Mouse (Mus musculus): ENCODE results near the gene Neurl1b. TPM values are rescaled to one million over a fixed set of nuclear protein-coding genes. Genes with fewer than 3 reads are reported as not detected.
A peak's percentile ranks its signal among the peaks of the same experiment; 100 is the strongest.

The Neurl1b gene
- polyA plus RNA-seq, 1 experiment from 2014 or later = 0.06 TPM

- Histone ChIP-seq H3K36me3 (no peaks in the 10 kb centered on the region), H3K4me2 (no peak overlapping the region), H3K9me3 (replicated peaks) (no peaks in the 10 kb centered on the region), H3K9ac (no peak overlapping the region), H3K4me3 (no peak overlapping the region), H3K4me1 (peaks cover 29% of the 10 kb centered on the region), H3K27me3 (replicated peaks) (peaks cover 86% of the 10 kb centered on the region), H3K27ac (no peak overlapping the region)
- WGBS (ENCODE audit: insufficient replicate concordance) = 35% methylated on average over 5 of the region's 5 CpGs
- ATAC-seq = no peak
Observed at GRCm38 (mm10) chr17:26412967-26413366, 1.7 kb upstream of the Neurl1b start.

GRCm38 (mm10) chr17:26414184-26414522 lies 476 bp upstream of the Neurl1b start:
- 0 out of 2 replicates have a peak, but pooled peaks have one; percentile 10 for ATAC-seq
- peak overlapping the region; percentile 60 for H3K4me3 ChIP-seq
- H3K9me3 ChIP-seq (replicated peaks) = no peaks in the 10 kb centered on the region
- H3K9ac ChIP-seq = peak overlapping the region; percentile 31; the same call in 1 of the 2 replicates
- H3K27ac ChIP-seq = no peak overlapping the region
- H3K36me3 ChIP-seq = no peaks in the 10 kb centered on the region
- H3K4me1 ChIP-seq = peaks cover 29% of the 10 kb centered on the region
- peaks cover 96% of the 10 kb centered on the region for H3K27me3 ChIP-seq (replicated peaks)
- peak overlapping the region; percentile 92 for H3K4me2 ChIP-seq
- WGBS (ENCODE audit: insufficient replicate concordance) = 9% methylated on average over 5 of the region's 5 CpGs

GRCm38 (mm10) chr17:26415355-26415865 lies 781 bp downstream of the Neurl1b start:
- no peak for ATAC-seq
- H3K9ac ChIP-seq = no peak overlapping the region; the same call in 1 of the 2 replicates
- H3K4me3 ChIP-seq = peak overlapping the region; percentile 60
- H3K27ac ChIP-seq = no peak overlapping the region
- H3K27me3 ChIP-seq (replicated peaks) = peaks cover 95% of the 10 kb centered on the region
- WGBS (ENCODE audit: insufficient replicate concordance) = 8% methylated on average over 27 of the region's 27 CpGs
- H3K4me1 ChIP-seq = peaks cover 29% of the 10 kb centered on the region
- no peaks in the 10 kb centered on the region for H3K9me3 ChIP-seq (replicated peaks)
- H3K36me3 ChIP-seq = no peaks in the 10 kb centered on the region
- H3K4me2 ChIP-seq = peak overlapping the region; percentile 92

- 44% methylated on average over 3 of the region's 3 CpGs for WGBS (ENCODE audit: insufficient replicate concordance)
Observed at GRCm38 (mm10) chr17:26416141-26416540, 1.5 kb downstream of the Neurl1b start.

GRCm38 (mm10) chr17:26417770-26418421 lies 3.3 kb downstream of the Neurl1b start:
- Histone ChIP-seq H3K27me3 (replicated peaks) (peaks cover 78% of the 10 kb centered on the region), H3K4me1 (peaks cover 26% of the 10 kb centered on the region)
- 58% methylated on average over 6 of the region's 6 CpGs for WGBS (ENCODE audit: insufficient replicate concordance)

More at GRCm38 (mm10) chr17:26416141-26416540, 1.5 kb downstream of the Neurl1b start:
- H3K9me3 ChIP-seq (replicated peaks) = no peaks in the 10 kb centered on the region
- H3K9ac ChIP-seq = no peak overlapping the region
- peaks cover 29% of the 10 kb centered on the region for H3K4me1 ChIP-seq
- no peak overlapping the region for H3K4me2 ChIP-seq
- no peak overlapping the region for H3K27ac ChIP-seq
- peaks cover 93% of the 10 kb centered on the region for H3K27me3 ChIP-seq (replicated peaks)
- no peak for ATAC-seq
- H3K36me3 ChIP-seq = no peaks in the 10 kb centered on the region
- no peak overlapping the region for H3K4me3 ChIP-seq

GRCm38 (mm10) chr17:26420491-26421247 lies 6.0 kb downstream of the Neurl1b start:
- no peaks in the 10 kb centered on the region for H3K9me3 ChIP-seq (replicated peaks)
- no peak overlapping the region for H3K4me3 ChIP-seq
- no peak overlapping the region for H3K4me2 ChIP-seq
- H3K4me1 ChIP-seq = peaks cover 13% of the 10 kb centered on the region
- peaks cover 77% of the 10 kb centered on the region for H3K27me3 ChIP-seq (replicated peaks)
- no peak overlapping the region for H3K9ac ChIP-seq
- no peak overlapping the region for H3K27ac ChIP-seq
- 0 out of 2 replicates have a peak, but pooled peaks have one; percentile 5 for ATAC-seq
- H3K36me3 ChIP-seq = no peaks in the 10 kb centered on the region
- WGBS (ENCODE audit: insufficient replicate concordance) = 54% methylated on average over 7 of the region's 7 CpGs

More at GRCm38 (mm10) chr17:26417770-26418421, 3.3 kb downstream of the Neurl1b start:
- H3K4me3 ChIP-seq = no peak overlapping the region
- H3K9me3 ChIP-seq (replicated peaks) = no peaks in the 10 kb centered on the region
- no peak overlapping the region for H3K27ac ChIP-seq
- H3K4me2 ChIP-seq = no peak overlapping the region
- no peak overlapping the region for H3K9ac ChIP-seq
- H3K36me3 ChIP-seq = no peaks in the 10 kb centered on the region
- ATAC-seq = no peak

- peaks cover 15% of the 10 kb centered on the region for H3K4me1 ChIP-seq
- ATAC-seq = no peak
- peaks cover 74% of the 10 kb centered on the region for H3K27me3 ChIP-seq (replicated peaks)
Observed at GRCm38 (mm10) chr17:26421561-26421960, 6.9 kb downstream of the Neurl1b start.

GRCm38 (mm10) chr17:26422390-26422789 lies 7.8 kb downstream of the Neurl1b start:
- H3K27ac ChIP-seq = no peak overlapping the region
- no peaks in the 10 kb centered on the region for H3K36me3 ChIP-seq
- H3K4me3 ChIP-seq = no peak overlapping the region
- no peak overlapping the region for H3K4me2 ChIP-seq
- H3K9me3 ChIP-seq (replicated peaks) = no peaks in the 10 kb centered on the region
- peaks cover 15% of the 10 kb centered on the region for H3K4me1 ChIP-seq
- 64% methylated on average over 6 of the region's 6 CpGs for WGBS (ENCODE audit: insufficient replicate concordance)
- H3K9ac ChIP-seq = no peak overlapping the region
- ATAC-seq = no peak
- H3K27me3 ChIP-seq (replicated peaks) = peaks cover 72% of the 10 kb centered on the region

More at GRCm38 (mm10) chr17:26421561-26421960, 6.9 kb downstream of the Neurl1b start:
- 38% methylated on average over 3 of the region's 3 CpGs for WGBS (ENCODE audit: insufficient replicate concordance)
- H3K27ac ChIP-seq = no peak overlapping the region
- no peak overlapping the region for H3K9ac ChIP-seq
- H3K36me3 ChIP-seq = no peaks in the 10 kb centered on the region
- no peak overlapping the region for H3K4me3 ChIP-seq
- H3K4me2 ChIP-seq = no peak overlapping the region
- no peaks in the 10 kb centered on the region for H3K9me3 ChIP-seq (replicated peaks)

GRCm38 (mm10) chr17:26423967-26424641 lies 9.5 kb downstream of the Neurl1b start:
- H3K27me3 ChIP-seq (replicated peaks) = peaks cover 65% of the 10 kb centered on the region
- 20% methylated on average over 11 of the region's 11 CpGs for WGBS (ENCODE audit: insufficient replicate concordance)
- H3K4me3 ChIP-seq = no peak overlapping the region
- H3K4me1 ChIP-seq = peaks cover 15% of the 10 kb centered on the region
- no peak for ATAC-seq
- H3K27ac ChIP-seq = no peak overlapping the region
- no peaks in the 10 kb centered on the region for H3K9me3 ChIP-seq (replicated peaks)
- H3K36me3 ChIP-seq = no peaks in the 10 kb centered on the region
- H3K9ac ChIP-seq = no peak overlapping the region
- H3K4me2 ChIP-seq = no peak overlapping the region

- no peak overlapping the region for H3K4me2 ChIP-seq
Observed at GRCm38 (mm10) chr17:26424973-26425735, 10.5 kb downstream of the Neurl1b start.

GRCm38 (mm10) chr17:26433295-26433694 lies 18.7 kb downstream of the Neurl1b start:
- Histone ChIP-seq H3K27ac (no peak overlapping the region), H3K9me3 (replicated peaks) (no peaks in the 10 kb centered on the region), H3K36me3 (no peaks in the 10 kb centered on the region), H3K4me3 (no peak overlapping the region), H3K27me3 (replicated peaks) (peaks cover 90% of the 10 kb centered on the region), H3K4me2 (no peak overlapping the region), H3K9ac (no peak overlapping the region), H3K4me1 (no peaks in the 10 kb centered on the region)
- no peak for ATAC-seq
- WGBS (ENCODE audit: insufficient replicate concordance) = 45% methylated on average over 11 of the region's 11 CpGs

More at GRCm38 (mm10) chr17:26424973-26425735, 10.5 kb downstream of the Neurl1b start:
- Histone ChIP-seq H3K36me3 (no peaks in the 10 kb centered on the region), H3K4me1 (peaks cover 15% of the 10 kb centered on the region), H3K27ac (no peak overlapping the region), H3K9ac (no peak overlapping the region), H3K27me3 (replicated peaks) (peaks cover 69% of the 10 kb centered on the region), H3K4me3 (no peak overlapping the region), H3K9me3 (replicated peaks) (no peaks in the 10 kb centered on the region)
- no peak for ATAC-seq
- WGBS (ENCODE audit: insufficient replicate concordance) = 43% methylated on average over 13 of the region's 13 CpGs
